ENCODE assay signal across 9 mouse cellular contexts in the genomic region with DNA sequence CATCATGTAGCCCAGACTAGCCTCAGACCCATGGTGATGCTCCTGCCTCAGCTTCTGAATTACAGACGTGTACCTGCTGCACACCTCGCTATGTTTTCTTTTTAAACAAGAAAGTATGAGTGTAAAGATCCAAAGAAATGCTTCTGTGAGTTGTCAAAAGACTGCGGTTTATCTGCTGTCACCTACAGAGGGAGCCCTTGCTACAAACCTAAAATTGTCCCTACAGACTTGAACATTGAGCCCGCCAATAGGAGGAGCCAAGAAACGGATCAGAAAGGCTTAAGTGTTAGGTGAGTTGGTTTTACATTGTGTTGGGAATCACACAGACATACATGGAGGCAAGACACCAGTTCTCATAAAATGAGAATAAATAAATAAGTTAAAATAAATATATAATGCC. TPM values are rescaled to one million over a fixed set of nuclear protein-coding genes. Genes with fewer than 3 reads are reported as not detected.
DNase-seq lines count a peak whose midpoint lies in the region; ATAC-seq lines count a peak whose summit lies in the region.
"Had no signal": no experiment of that assay in that cellular context is flagged by ENCODE, and none has a peak within 500 bp of the region (broad histone marks: within the 10 kb centered on the region; RNA-seq: fewer than 3 reads in every experiment).

No protein-coding gene starts in this region.

- H3K27ac ChIP-seq in forebrain, embryonic 14.5 days (ENCODE audit: low read depth, low read length) = no peak overlapping the region
- no peak overlapping the region for H3K27ac ChIP-seq in limb, embryonic 11.5 days (replicated peaks; ENCODE audit: low read depth, low read length)

- ATAC-seq in forebrain, embryonic 14.5 days = peak; percentile 40; the same call in 1 of the 2 replicates
- ATAC-seq in limb, embryonic 11.5 days (ENCODE audit: insufficient number of reproducible peaks, low FRiP score, low TSS enrichment, low read depth) = peak; percentile 21; the same call in 1 of the 2 replicates

- 4% methylated on average over 5 of the region's 5 CpGs for WGBS in forebrain, embryonic 14.5 days
- 8% methylated on average over 5 of the region's 5 CpGs for WGBS in limb, embryonic 11.5 days

- no peaks in the 10 kb centered on the region for H3K36me3 ChIP-seq in forebrain, embryonic 14.5 days (ENCODE audit: control insufficient read depth, insufficient read depth, low read length)
- H3K36me3 ChIP-seq in limb, embryonic 11.5 days (ENCODE audit: control insufficient read depth, insufficient read depth, low read length) = no peaks in the 10 kb centered on the region

- peak; percentile 57 for DNase-seq in urinary bladder, postnatal 14 days (ENCODE audit: low spot score)
- DNase-seq in urinary bladder, postnatal 10 days (ENCODE audit: low spot score) = no peak
- peak; percentile 77 for DNase-seq in brain, adult 2 months (ENCODE audit: low read depth, low spot score)
- DNase-seq in forebrain, embryonic 14.5 days (ENCODE audit: low spot score) = peak; percentile 81
- DNase-seq in kidney, adult 9 months = peak; percentile 83
- DNase-seq in limb, embryonic 11.5 days (ENCODE audit: low spot score) = peak; percentile 61
- peak; percentile 82 for DNase-seq in naive thymus-derived CD4-positive, alpha-beta T cell, adult 2 months (ENCODE audit: low read depth)
- peak; percentile 35 to 41 for DNase-seq in thymus, postnatal 36 days

- H3K4me2 ChIP-seq in forebrain, embryonic 14.5 days (ENCODE audit: low read length) = no peak overlapping the region
- H3K4me2 ChIP-seq in limb, embryonic 11.5 days (ENCODE audit: low read depth, severe bottlenecking) = no peak overlapping the region

- H3K27me3 ChIP-seq in forebrain, embryonic 14.5 days (replicated peaks; ENCODE audit: control insufficient read depth, insufficient read depth, low read length) = no peaks in the 10 kb centered on the region
- no peaks in the 10 kb centered on the region for H3K27me3 ChIP-seq in limb, embryonic 11.5 days (ENCODE audit: control insufficient read depth, insufficient read depth, low read length)

- no peak overlapping the region for H3K9ac ChIP-seq in forebrain, embryonic 14.5 days (ENCODE audit: low read length)
- no peak overlapping the region for H3K9ac ChIP-seq in limb, embryonic 11.5 days (ENCODE audit: low read length)

- no peaks in the 10 kb centered on the region for H3K4me1 ChIP-seq in forebrain, embryonic 14.5 days (ENCODE audit: control insufficient read depth, insufficient read depth, low read length)
- no peaks in the 10 kb centered on the region for H3K4me1 ChIP-seq in limb, embryonic 11.5 days (ENCODE audit: control insufficient read depth, insufficient read depth, low read length)

- no peak overlapping the region for H3K4me3 ChIP-seq in forebrain, embryonic 14.5 days (ENCODE audit: low read depth, low read length)
- no peak overlapping the region for H3K4me3 ChIP-seq in limb, embryonic 11.5 days (ENCODE audit: low read depth, low read length)

- no peaks in the 10 kb centered on the region for H3K9me3 ChIP-seq in forebrain, embryonic 14.5 days (replicated peaks; ENCODE audit: control insufficient read depth, low read length)
- no peaks in the 10 kb centered on the region for H3K9me3 ChIP-seq in limb, embryonic 11.5 days (ENCODE audit: control insufficient read depth, low read length)

RNA-seq across cellular contexts. Expression of a gene that starts 20.4 kb away (rescaled TPM):
- polyA plus RNA-seq in forebrain, embryonic 14.5 days (2014; fragmentation: Nextera tagmentation; extraction: Ambion mirVana) = 69.4 and 74.1 TPM in 2 replicates
- 36.1 and 36.9 TPM in 2 replicates for polyA plus RNA-seq in limb, embryonic 11.5 days (2014; fragmentation: Nextera tagmentation; extraction: Ambion mirVana)

RNA-seq across cellular contexts. Expression of a gene that starts 26.2 kb away (rescaled TPM):
- not detected in 2 replicates for polyA plus RNA-seq in forebrain, embryonic 14.5 days (2014; fragmentation: Nextera tagmentation; extraction: Ambion mirVana)
- not detected in 2 replicates for polyA plus RNA-seq in limb, embryonic 11.5 days (2014; fragmentation: Nextera tagmentation; extraction: Ambion mirVana)
- polyA plus RNA-seq: heart, embryonic 16.5 days had no signal
